Mouse (Mus musculus) gastrocnemius, postnatal 14 days (tissue): Measurements from ENCODE around the gene Rps25. TPM values are rescaled to one million over a fixed set of nuclear protein-coding genes. Genes with fewer than 3 reads are reported as not detected.
"Not testable (repeated sequence)": the region's sequence is repeated elsewhere in the genome, so short reads cannot be mapped to it uniquely, and the experiment has no call there.

ENCODE experiments used
- DNase-seq: peaks from one replicate; pipeline ENCODE4 v3.0.0; 2021; ENCODE audit warnings: mixed read lengths
- intact Hi-C: fragments of 180-260 bp; cut with DNase I; formaldehyde crosslinking; loops from one replicate; pipeline ENCODE4 v1.15.1; 2025; ENCODE audit warnings: low total_unique reads
- microRNA-seq, 2 experiments: library from miRNA; unstranded; fragments of <30 nt; microRNA quantifications; one replicate each; pipeline ENCODE4 v1.2.0; 2021
- total RNA-seq, 2 experiments: library from RNA; stranded (reverse); gene quantifications; 2 replicates each; pipeline ENCODE4 v1.2.3; 2021

Gene Rps25
- total RNA-seq, 2 experiments from 2014 or later: 952 to 1,089 TPM

DNA sequence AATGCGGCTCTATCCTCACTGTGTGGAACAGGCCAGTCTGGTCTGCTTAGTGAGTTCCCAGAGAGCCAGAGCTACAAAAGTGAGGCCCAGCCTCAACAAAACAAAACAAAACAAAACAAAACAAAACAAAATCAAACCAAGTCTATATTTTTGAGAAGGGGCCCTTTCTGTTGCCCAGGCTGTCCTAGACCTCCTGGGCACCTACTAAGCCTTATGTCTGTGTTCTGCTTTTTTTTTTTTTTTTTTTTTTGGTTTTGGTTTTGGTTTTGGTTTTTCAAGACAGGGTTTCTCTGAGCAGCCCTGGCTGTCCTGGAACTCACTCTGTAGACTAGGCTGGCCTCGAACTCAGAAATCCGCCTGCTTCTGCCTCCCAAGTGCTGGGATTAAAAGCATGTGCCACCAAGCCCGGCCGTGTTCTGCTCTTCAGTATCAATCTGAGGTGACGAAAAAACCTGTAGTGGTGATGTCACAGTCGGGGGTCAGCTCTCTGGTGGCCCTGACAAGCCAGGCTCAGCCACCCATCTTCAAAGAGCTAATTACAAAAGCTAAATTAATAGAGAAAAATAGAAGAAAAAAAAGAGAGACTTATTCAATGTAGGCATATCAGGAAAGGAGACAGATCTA is 37.6 kb downstream of the Rps25 start:
- DNase-seq, intact Hi-C loops: not testable (repeated sequence)

- no peak for DNase-seq
- intact Hi-C loops: loop anchor here (5.0 kb wide), 1 partner anchor 197 kb away; no protein-coding TSS in a partner anchor
Observed at GRCm38 (mm10) chr9:44450387-44450786, 43.4 kb downstream of the Rps25 start.

GRCm38 (mm10) chr9:44454132-44454890 is 47.4 kb downstream of the Rps25 start:
- intact Hi-C loops: loop anchor here (5.0 kb wide), 1 partner anchor 193 kb away; no protein-coding TSS in a partner anchor
- peak; percentile 85 for DNase-seq

DNA sequence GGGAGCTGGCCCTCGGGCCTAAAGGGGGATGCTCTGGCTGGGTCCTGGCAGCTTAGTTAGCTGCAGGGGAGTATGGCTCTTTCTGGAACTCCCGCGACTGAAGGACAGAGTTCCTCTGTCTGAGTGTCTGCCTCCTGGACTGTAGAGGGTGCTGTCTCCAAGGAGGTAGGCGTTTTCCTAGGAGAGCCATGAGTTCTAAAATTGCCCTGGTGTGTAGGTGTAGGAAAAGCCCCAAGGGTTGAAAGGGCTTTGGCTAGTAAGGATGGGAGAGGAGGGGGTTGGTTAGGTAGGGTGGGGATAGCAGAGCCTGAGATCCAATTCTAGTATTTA is 47.9 kb downstream of the Rps25 start, which contains the start of gene Upk2:
Upk2 (minus strand) TSS at position 86 of the 330 bp plus-strand sequence.
- DNase-seq: no peak
- intact Hi-C loops: loop anchor here (5.0 kb wide), 1 partner anchor 192 kb away; no protein-coding TSS in a partner anchor

- DNase-seq: no peak
Observed at GRCm38 (mm10) chr9:44457035-44457742, 50.2 kb downstream of the Rps25 start.

More at GRCm38 (mm10) chr9:44457035-44457742, 50.2 kb downstream of the Rps25 start:
- intact Hi-C loops: no loop called here

Small RNA genes lying within 50 kb of the gene (microRNA-seq; reads per million reads assigned to microRNA genes)
- gene Mir7085: 0.32 to 1.5 reads per million in 2 experiments

Other genes starting within 250 kb of the Rps25 start
- 10 to 100 TPM; 12.1 to 12.8 TPM for gene Cbl, start 173.1 kb upstream of the Rps25 start, total RNA-seq
- not detected for gene Ccdc153, start 166.5 kb upstream of the Rps25 start, total RNA-seq
- under 1 TPM; 0.86 to 0.98 TPM for gene Pdzd3, start 155.7 kb upstream of the Rps25 start, total RNA-seq
- gene Nlrx1, start 138.5 kb upstream of the Rps25 start, total RNA-seq: 10 to 100 TPM; 26.0 to 26.2 TPM
- under 1 TPM; 0.58 to 0.94 TPM for gene Abcg4, start 118.5 kb upstream of the Rps25 start, total RNA-seq
- 1 to 10 TPM; 5.8 to 6.0 TPM for gene Hinfp, start 101.5 kb upstream of the Rps25 start, total RNA-seq
- gene C2cd2l, start 86.9 kb upstream of the Rps25 start, total RNA-seq: 10 to 100 TPM; 12.1 to 13.7 TPM
- gene Dpagt1, start 81.1 kb upstream of the Rps25 start, total RNA-seq: 10 to 100 TPM; 12.5 to 14.0 TPM
- gene H2afx, start 72.4 kb upstream of the Rps25 start, total RNA-seq: 10 to 100 TPM; 21.7 to 24.8 TPM
- 10 to 100 TPM; 24.2 to 25.5 TPM for gene Hmbs, start 62.9 kb upstream of the Rps25 start, total RNA-seq
- 10 to 100 TPM; 15.6 to 16.9 TPM for gene Vps11, start 45.5 kb upstream of the Rps25 start, total RNA-seq
- 10 to 100 TPM; 25.9 to 30.6 TPM for gene Hyou1, start 27.6 kb upstream of the Rps25 start, total RNA-seq
- gene Slc37a4, start 10.3 kb upstream of the Rps25 start, total RNA-seq: 100 to 1,000 TPM; 164 to 179 TPM
- gene Trappc4, start 461 bp downstream of the Rps25 start, total RNA-seq: 10 to 100 TPM; 17.5 to 19.9 TPM
- 1 to 10 TPM; 4.4 to 5.6 TPM for gene Ccdc84, start 11.4 kb downstream of the Rps25 start, total RNA-seq
- not detected for gene Foxr1, start 34.0 kb downstream of the Rps25 start, total RNA-seq
- gene Upk2, start 47.8 kb downstream of the Rps25 start, total RNA-seq: under 1 TPM; 0.35 to 0.78 TPM
- 10 to 100 TPM; 38.9 to 44.2 TPM for gene Bcl9l, start 75.7 kb downstream of the Rps25 start, total RNA-seq
- not detected for gene Cxcr5, start 154.7 kb downstream of the Rps25 start, total RNA-seq
- 10 to 100 TPM; 61.8 to 62.2 TPM for gene Ddx6, start 197.8 kb downstream of the Rps25 start, total RNA-seq